Mouse (Mus musculus) ovary, postnatal 14 days (tissue): ENCODE measurements around the gene Klf13.
A peak's percentile ranks its signal among the peaks of the same experiment; 100 is the strongest.

Source experiments
- DNase-seq: peaks from one replicate; pipeline ENCODE4 v3.0.0; 2022; ENCODE audit warnings: low spot score

Klf13 gene

GRCm38 (mm10) chr7:63949176-63949575, 10.5 kb upstream of the Klf13 start:
- no peak for DNase-seq

- no peak for DNase-seq
These were observed 9.1 kb upstream of the Klf13 start for GRCm38 (mm10) chr7:63947514-63948487.

GRCm38 (mm10) chr7:63943946-63944345, 5.2 kb upstream of the Klf13 start:
- no peak for DNase-seq

GRCm38 (mm10) chr7:63941501-63941900, 2.8 kb upstream of the Klf13 start:
- no peak for DNase-seq

GRCm38 (mm10) chr7:63941050-63941449, 2.3 kb upstream of the Klf13 start:
- no peak for DNase-seq

- DNase-seq = no peak
These were observed 1.6 kb upstream of the Klf13 start for GRCm38 (mm10) chr7:63940321-63940720.

GRCm38 (mm10) chr7:63939397-63939951, 759 bp upstream of the Klf13 start:
- no peak for DNase-seq

- DNase-seq = no peak
These were observed 425 bp downstream of the Klf13 start for GRCm38 (mm10) chr7:63938066-63938913.

GRCm38 (mm10) chr7:63937236-63938065, 1.3 kb downstream of the Klf13 start:
- peak; percentile 76 for DNase-seq

- DNase-seq = no peak
These were observed 1.8 kb downstream of the Klf13 start for GRCm38 (mm10) chr7:63936986-63937235.

GRCm38 (mm10) chr7:63936188-63936985, 2.3 kb downstream of the Klf13 start:
- DNase-seq = peak; percentile 65

GRCm38 (mm10) chr7:63935809-63936187, 2.9 kb downstream of the Klf13 start:
- DNase-seq = no peak

- DNase-seq = no peak
These were observed 4.2 kb downstream of the Klf13 start for GRCm38 (mm10) chr7:63934530-63934929.

GRCm38 (mm10) chr7:63933905-63934304, 4.8 kb downstream of the Klf13 start:
- no peak for DNase-seq

GRCm38 (mm10) chr7:63932461-63932860, 6.3 kb downstream of the Klf13 start:
- DNase-seq = no peak

GRCm38 (mm10) chr7:63930766-63931165, 7.9 kb downstream of the Klf13 start:
- no peak for DNase-seq

GRCm38 (mm10) chr7:63930132-63930531, 8.6 kb downstream of the Klf13 start:
- DNase-seq = no peak

- no peak for DNase-seq
These were observed 9.6 kb downstream of the Klf13 start for GRCm38 (mm10) chr7:63929080-63929479.

- no peak for DNase-seq
These were observed 11.6 kb downstream of the Klf13 start for GRCm38 (mm10) chr7:63927121-63927520.

- no peak for DNase-seq
These were observed 12.2 kb downstream of the Klf13 start for GRCm38 (mm10) chr7:63926492-63926891.
